Mouse (Mus musculus) small intestine, adult 2 months (tissue): Measurements from ENCODE around the gene Npas3.

Experiments
- CTCF ChIP-seq: fragments of 200-500 bp; IDR thresholded peaks from 2 replicates; pipeline ENCODE4 v1.5.1; 2012; ENCODE audit warnings: low read depth, mild to moderate bottlenecking, control low read depth, inconsistent platforms, low read length, moderate library complexity, mixed read lengths; ENCODE audit not compliant: insufficient replicate concordance, insufficient read length; ENCODE audit errors: extremely low read depth
- POLR2A ChIP-seq: fragments of 200-500 bp; IDR thresholded peaks from 2 replicates; pipeline ENCODE4 v1.6.1; 2012; ENCODE audit warnings: low read depth, mild to moderate bottlenecking, control low read depth, inconsistent platforms, low read length, moderate library complexity

DNA sequence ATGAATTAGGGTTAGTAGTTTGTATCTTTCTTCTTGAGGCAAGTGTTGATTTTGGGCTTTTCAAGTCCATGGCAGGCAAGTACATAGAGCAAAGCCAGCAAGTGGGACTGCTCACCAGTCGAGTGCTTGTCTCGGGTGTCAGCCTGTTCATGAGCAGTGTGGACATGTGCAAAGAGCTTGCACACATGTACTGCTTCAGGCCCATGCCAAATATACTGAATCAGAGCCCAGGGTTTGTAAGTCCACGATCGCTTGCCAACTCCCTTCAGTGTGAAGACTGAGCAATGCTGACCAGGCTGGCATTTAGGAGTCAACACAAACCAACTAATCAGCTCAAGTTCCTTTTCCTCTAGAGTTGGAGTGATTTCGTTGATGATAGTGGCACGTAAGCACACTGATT is 805.1 kb downstream of the Npas3 start:
- TF ChIP-seq CTCF (no peak), POLR2A (no peak)
